Mouse (Mus musculus) liver, embryonic 14.5 days (tissue): ENCODE results near the gene C1galt1c1.

Experiments
- CTCF ChIP-seq: IDR thresholded peaks from 2 replicates; pipeline ENCODE4 v1.5.1; 2016; ENCODE audit warnings: antibody characterized with exemption, low read depth, control low read depth
- EP300 ChIP-seq: IDR thresholded peaks from 2 replicates; pipeline ENCODE4 v1.6.1; 2016; ENCODE audit warnings: antibody characterized with exemption, low read depth

DNA sequence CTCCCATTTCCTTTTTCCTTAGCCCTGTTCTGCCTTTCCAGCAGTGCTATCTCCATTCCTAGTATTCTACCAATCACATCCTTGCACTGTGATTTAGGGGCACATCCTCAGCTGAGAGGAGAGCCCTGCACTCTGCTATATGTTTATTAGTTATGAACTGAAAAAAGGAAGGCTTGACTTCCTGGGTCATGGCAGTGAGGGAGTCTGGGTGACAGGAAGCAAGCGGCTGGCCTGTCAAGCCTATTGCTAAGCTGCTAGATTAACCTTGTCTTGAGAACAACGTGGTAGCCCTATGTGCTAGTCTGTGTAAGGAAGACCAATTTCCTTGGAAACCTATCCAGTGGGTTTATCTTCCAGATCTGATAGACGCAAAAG is 33.9 kb downstream of the C1galt1c1 start:
- TF ChIP-seq CTCF (no peak), EP300 (no peak)
